Comparison of ENCODE assay signal across 8 mouse cellular contexts in genomic region chr6:34176864-34177247, GRCm38 (mm10). TPM values are rescaled to one million over a fixed set of nuclear protein-coding genes. Genes with fewer than 3 reads are reported as not detected.
A peak's percentile ranks its signal among the peaks of the same experiment; 100 is the strongest.
DNase-seq lines count a peak whose midpoint lies in the region; ATAC-seq and TF ChIP-seq lines count a peak whose summit lies in the region.

TSS of gene Slc35b4 (minus strand) at chr6:34177111.

- peak; percentile 69 for TF ChIP-seq POLR2A in olfactory bulb, adult 2 months (IDR thresholded peaks at IDR 0.05; ENCODE audit: insufficient read depth, low read depth, low read length)
- TF ChIP-seq POLR2A in thymus, adult 2 months (IDR thresholded peaks at IDR 0.05; ENCODE audit: control insufficient read depth, extremely low read depth, insufficient read depth, low read length, poor library complexity) = peak; percentile 87

- peak; percentile 95 for ATAC-seq in G1E (ENCODE audit: extremely low read depth, insufficient number of reproducible peaks, low FRiP score, poor library complexity, severe bottlenecking)
- ATAC-seq in forebrain, embryonic 16.5 days = peak; percentile 100
- ATAC-seq in lung, embryonic 14.5 days (ENCODE audit: insufficient read depth) = peak; percentile 100

- H3K4me1 ChIP-seq in G1E (ENCODE audit: insufficient read depth, low read depth, low read length) = peaks cover 33% of the 10 kb centered on the region
- H3K4me1 ChIP-seq in forebrain, embryonic 16.5 days (replicated peaks; ENCODE audit: control insufficient read depth, insufficient read depth, low read length) = peaks cover 16% of the 10 kb centered on the region
- H3K4me1 ChIP-seq in lung, embryonic 14.5 days (ENCODE audit: insufficient read depth) = peaks cover 3% of the 10 kb centered on the region; the same call in 1 of the 2 replicates
- peaks cover 5% of the 10 kb centered on the region; the same call in 1 of the 2 replicates for H3K4me1 ChIP-seq in olfactory bulb, adult 2 months (ENCODE audit: control insufficient read depth, insufficient read depth, low read length)
- H3K4me1 ChIP-seq in thymus, adult 2 months (replicated peaks; ENCODE audit: control insufficient read depth, insufficient read depth, low read length) = peaks cover 15% of the 10 kb centered on the region

- H3K4me2 ChIP-seq in forebrain, embryonic 16.5 days (ENCODE audit: low read length) = peak within 1 kb of the TSS; percentile 75
- H3K4me2 ChIP-seq in lung, embryonic 14.5 days = peak within 1 kb of the TSS; percentile 66

- DNase-seq in G1E (ENCODE audit: low spot score) = peak; percentile 94
- peak; percentile 91 to 98 for DNase-seq in cerebellum, adult 18-20 months
- peak; percentile 87 to 88 for DNase-seq in heart, postnatal 36 days
- DNase-seq in layer of hippocampus, adult 2 months (ENCODE audit: low spot score in 2 of 2) = peak; percentile 91 to 96
- peak; percentile 99 for DNase-seq in lung, embryonic 14.5 days
- DNase-seq in thymus, adult 2 months = peak; percentile 96

- WGBS in forebrain, embryonic 16.5 days = under 1% methylated on average over 29 of the region's 29 CpGs
- WGBS in lung, embryonic 14.5 days = under 1% methylated on average over 29 of the region's 29 CpGs
- WGBS in olfactory bulb, adult 2 months = under 1% methylated on average over 29 of the region's 29 CpGs
- under 1% methylated on average over 29 of the region's 29 CpGs for WGBS in thymus, adult 2 months

- H3K27me3 ChIP-seq in G1E (ENCODE audit: insufficient read depth, low read length) = peaks cover 11% of the 10 kb centered on the region; the same call in 1 of the 2 replicates
- no peaks in the 10 kb centered on the region for H3K27me3 ChIP-seq in forebrain, embryonic 16.5 days (replicated peaks; ENCODE audit: control insufficient read depth, insufficient read depth, low read length)
- H3K27me3 ChIP-seq in lung, embryonic 14.5 days (ENCODE audit: insufficient read depth, low read length) = no peaks in the 10 kb centered on the region
- no peaks in the 10 kb centered on the region for H3K27me3 ChIP-seq in thymus, adult 2 months (ENCODE audit: control insufficient read depth, insufficient read depth, low read length)

- no peak for TF ChIP-seq CTCF in G1E (IDR thresholded peaks at IDR 0.05; ENCODE audit: low read depth, low read length)
- no peak for TF ChIP-seq CTCF in layer of hippocampus, adult 2 months (conservative IDR thresholded peaks at IDR 0.05)
- TF ChIP-seq CTCF in lung, embryonic 14.5 days (IDR thresholded peaks at IDR 0.05; ENCODE audit: low read depth) = peak; percentile 18
- TF ChIP-seq CTCF in olfactory bulb, adult 2 months (IDR thresholded peaks at IDR 0.05; ENCODE audit: insufficient read depth, low read depth, low read length) = no peak
- peak; percentile 60; the same call in 1 of the 2 replicates for TF ChIP-seq CTCF in thymus, adult 2 months (IDR thresholded peaks at IDR 0.05; ENCODE audit: borderline replicate concordance, control insufficient read depth, extremely low read depth, insufficient read depth, low read length, poor library complexity)

- intact Hi-C loops in heart, postnatal 36 days (cut with DNase I) = loop anchor here (5.0 to 10.0 kb wide), 4 partner anchors 150 to 1115 kb away; partner anchors contain the start of genes Chchd3, Exoc4 and Lrguk

- H3K9ac ChIP-seq in forebrain, embryonic 16.5 days (replicated peaks; ENCODE audit: low read depth, low read length) = peak within 1 kb of the TSS; percentile 78
- peak within 1 kb of the TSS; percentile 88 for H3K9ac ChIP-seq in lung, embryonic 14.5 days

- H3K36me3 ChIP-seq in G1E (replicated peaks) = peaks cover 19% of the 10 kb centered on the region
- H3K36me3 ChIP-seq in forebrain, embryonic 16.5 days (ENCODE audit: control insufficient read depth, insufficient read depth) = no peaks in the 10 kb centered on the region
- H3K36me3 ChIP-seq in lung, embryonic 14.5 days (ENCODE audit: insufficient read depth) = peaks cover 6% of the 10 kb centered on the region; the same call in 1 of the 2 replicates
- H3K36me3 ChIP-seq in thymus, adult 2 months (ENCODE audit: control insufficient read depth, insufficient read depth, low read length) = no peaks in the 10 kb centered on the region; the same call in 1 of the 2 replicates

- peak within 1 kb of the TSS; percentile 77 for H3K27ac ChIP-seq in forebrain, embryonic 16.5 days (ENCODE audit: low read length)
- H3K27ac ChIP-seq in layer of hippocampus, adult 2 months = peak within 1 kb of the TSS; percentile 95
- peak within 1 kb of the TSS; percentile 83 for H3K27ac ChIP-seq in lung, embryonic 14.5 days (ENCODE audit: low read depth)
- peak within 1 kb of the TSS; percentile 25 for H3K27ac ChIP-seq in olfactory bulb, adult 2 months (ENCODE audit: insufficient read depth, low read depth, low read length)
- H3K27ac ChIP-seq in thymus, adult 2 months (ENCODE audit: control insufficient read depth, insufficient read depth, low read length) = peak within 1 kb of the TSS; percentile 56

- H3K4me3 ChIP-seq in G1E (ENCODE audit: low read depth, low read length) = peak within 1 kb of the TSS; percentile 86
- peak within 1 kb of the TSS; percentile 77 for H3K4me3 ChIP-seq in forebrain, embryonic 16.5 days (replicated peaks; ENCODE audit: low read length)
- peak within 1 kb of the TSS; percentile 96 for H3K4me3 ChIP-seq in layer of hippocampus, adult 2 months
- H3K4me3 ChIP-seq in lung, embryonic 14.5 days (ENCODE audit: low read depth, low read length) = peak within 1 kb of the TSS; percentile 83
- H3K4me3 ChIP-seq in olfactory bulb, adult 2 months (ENCODE audit: insufficient read depth, low read depth, low read length) = peak within 1 kb of the TSS; percentile 66
- peak within 1 kb of the TSS; percentile 86 for H3K4me3 ChIP-seq in thymus, adult 2 months (ENCODE audit: control insufficient read depth, insufficient read depth, low read length)

- H3K9me3 ChIP-seq in G1E (replicated peaks) = no peaks in the 10 kb centered on the region
- H3K9me3 ChIP-seq in forebrain, embryonic 16.5 days (ENCODE audit: control insufficient read depth, low read length) = no peaks in the 10 kb centered on the region
- no peaks in the 10 kb centered on the region for H3K9me3 ChIP-seq in lung, embryonic 14.5 days (ENCODE audit: low read depth, low read length)

RNA-seq across cellular contexts. Expression of gene Slc35b4, which starts in this region (rescaled TPM):
- total RNA-seq in G1E (2014; fragmentation: Nextera tagmentation) (16.0 and 20.0 TPM in 2 replicates), G1E (2017) (14.8 and 16.7 TPM in 2 replicates)
- 0.61 and 1.1 TPM in 2 replicates for polyA plus RNA-seq in G1E (2012)
- polyA plus RNA-seq in forebrain, embryonic 16.5 days (2015; fragmentation: Nextera tagmentation; extraction: Ambion mirVana) = 49.0 and 52.7 TPM in 2 replicates
- total RNA-seq in heart, postnatal 36 days (2021) = 1 to 10 TPM; 7.5 to 9.6 TPM
- total RNA-seq in layer of hippocampus, adult 2 months (2021) = 10 to 100 TPM; 56.9 to 60.9 TPM
- 71.2 and 74.2 TPM in 2 replicates for polyA plus RNA-seq in lung, embryonic 14.5 days (2014; fragmentation: Nextera tagmentation; extraction: Ambion mirVana)
- polyA plus RNA-seq in olfactory bulb, adult 2 months (2012; ENCODE audit: insufficient read depth, insufficient read length, low replicate concordance, missing spikeins) = not detected in 2 replicates
- polyA plus RNA-seq in thymus, adult 2 months (2012; rRNA removed) = 49.6 and 50.3 TPM in 2 replicates

Comparison
In these comparisons a context has a peak if more than half of its experiments do, and no peak if none do; other contexts are left out.
1. Peak in every context shown above with its lines: DNase-seq, ATAC-seq, H3K4me3 ChIP-seq and H3K27ac ChIP-seq.
2. RNA of gene Slc35b4 (polyA plus RNA-seq): not detected in olfactory bulb, adult 2 months, 71.2 to 74.2 TPM in lung, embryonic 14.5 days, 49.6 to 50.3 TPM in thymus, adult 2 months and 49.0 to 52.7 TPM in forebrain, embryonic 16.5 days; 0.61 to 1.1 TPM in G1E; every median in the first group is over 10 times any median in the second.
3. CTCF ChIP-seq: peak in lung, embryonic 14.5 days (single experiment) and thymus, adult 2 months (single experiment); none in G1E (single experiment), layer of hippocampus, adult 2 months (single experiment) and olfactory bulb, adult 2 months (single experiment).
4. H3K27ac ChIP-seq: peak in every context shown above with its lines; median percentile 95 in layer of hippocampus, adult 2 months; 83 in lung, embryonic 14.5 days; 77 in forebrain, embryonic 16.5 days; 56 in thymus, adult 2 months; 25 in olfactory bulb, adult 2 months.